Mouse (Mus musculus) left cerebral cortex, adult 8-10 months (tissue): ENCODE data around the gene Selplg. TPM values are rescaled to one million over a fixed set of nuclear protein-coding genes. Genes with fewer than 3 reads are reported as not detected.

Experiments used
- DNase-seq, 2 experiments: peaks; one replicate each; pipeline ENCODE4 v3.0.0; 2022; ENCODE audit warnings: low spot score in 2 of 2
- total RNA-seq, 4 experiments: library from RNA; stranded (reverse); gene quantifications; 2 replicates each; pipeline ENCODE4 v1.2.4; 2022

Gene Selplg
- total RNA-seq, 4 experiments from 2014 or later = 26.2 to 60.3 (median 40.2) TPM

- DNase-seq = no peak
Observed at GRCm38 (mm10) chr5:113772905-113773519, 59.4 kb downstream of the Selplg start.

- peak; percentile 84 to 90 for DNase-seq
Observed at GRCm38 (mm10) chr5:113772450-113772895, 60.0 kb downstream of the Selplg start, which contains the start of the genes Sart3 and Iscu. TSS of gene Sart3 (minus strand) at chr5:113772510. TSS of gene Iscu (plus strand) at chr5:113772748.

GRCm38 (mm10) chr5:113771213-113772162 lies 61.0 kb downstream of the Selplg start:
- peak; percentile 87 to 89 for DNase-seq

- no peak for DNase-seq
Observed at GRCm38 (mm10) chr5:113768806-113769205, 63.6 kb downstream of the Selplg start.

Other genes with a start within 250 kb of the Selplg start
- gene Cmklr1, start 182.2 kb downstream of the Selplg start, total RNA-seq = 10 to 100 TPM in 1 of 4 experiments, 1 to 10 TPM in 3; 3.5 to 10.9 (median 7.1) TPM
- gene 1700069L16Rik, start 107.9 kb downstream of the Selplg start, total RNA-seq = not detected
- gene Ficd, start 96.8 kb downstream of the Selplg start, total RNA-seq = 10 to 100 TPM; 10.8 to 12.7 (median 12.2) TPM
- gene Sart3, start 60.1 kb downstream of the Selplg start, total RNA-seq = 10 to 100 TPM; 38.2 to 43.8 (median 41.5) TPM
- 100 to 1,000 TPM; 124 to 132 (median 128) TPM for gene Iscu, start 59.9 kb downstream of the Selplg start, total RNA-seq
- gene Tmem119, start 32.1 kb downstream of the Selplg start, total RNA-seq = 10 to 100 TPM; 21.4 to 31.5 (median 25.0) TPM
- 10 to 100 TPM; 76.3 to 95.4 (median 86.2) TPM for gene Coro1c, start 76.1 kb upstream of the Selplg start, total RNA-seq
- 10 to 100 TPM; 25.6 to 29.5 (median 27.1) TPM for gene Ssh1, start 161.2 kb upstream of the Selplg start, total RNA-seq
- under 1 TPM in 1 of 4 experiments, not detected in 3; 0.30 TPM for gene Dao, start 171.1 kb upstream of the Selplg start, total RNA-seq
- 10 to 100 TPM; 36.5 to 43.3 (median 42.3) TPM for gene Usp30, start 232.8 kb upstream of the Selplg start, total RNA-seq